Mouse (Mus musculus) hematopoietic stem cell, adult 5-6 weeks (primary cell): Measurements from ENCODE around the gene Upf3a. TPM values are rescaled to one million over a fixed set of nuclear protein-coding genes. Genes with fewer than 3 reads are reported as not detected.
"Not testable (repeated sequence)": the region's sequence is repeated elsewhere in the genome, so short reads cannot be mapped to it uniquely, and the experiment has no call there.

Experiments
- ATAC-seq, 2 experiments: fragments of 125-278 bp in 1 of 2; replicated peaks in 1 of 2; 2 replicates each; pipeline ENCODE4 v1.8.0; 2016 to 2017; ENCODE audit warnings: inconsistent platforms in 2 of 2, mild to moderate bottlenecking in 2 of 2, moderate number of reproducible peaks in 2 of 2, low read depth in 1 of 2, moderate TSS enrichment in 1 of 2; ENCODE audit not compliant: low FRiP score in 2 of 2, poor library complexity in 2 of 2, severe bottlenecking in 2 of 2, insufficient read depth in 1 of 2, low TSS enrichment in 1 of 2
- total RNA-seq: library from RNA; stranded (forward); fragments of 172-1452, 232-1000 nt; gene quantifications from 2 replicates; pipeline ENCODE4 v1.2.3, GENCODE M21; 2017

The Upf3a gene
- total RNA-seq, 1 experiment from 2014 or later = 40.5 TPM

DNA sequence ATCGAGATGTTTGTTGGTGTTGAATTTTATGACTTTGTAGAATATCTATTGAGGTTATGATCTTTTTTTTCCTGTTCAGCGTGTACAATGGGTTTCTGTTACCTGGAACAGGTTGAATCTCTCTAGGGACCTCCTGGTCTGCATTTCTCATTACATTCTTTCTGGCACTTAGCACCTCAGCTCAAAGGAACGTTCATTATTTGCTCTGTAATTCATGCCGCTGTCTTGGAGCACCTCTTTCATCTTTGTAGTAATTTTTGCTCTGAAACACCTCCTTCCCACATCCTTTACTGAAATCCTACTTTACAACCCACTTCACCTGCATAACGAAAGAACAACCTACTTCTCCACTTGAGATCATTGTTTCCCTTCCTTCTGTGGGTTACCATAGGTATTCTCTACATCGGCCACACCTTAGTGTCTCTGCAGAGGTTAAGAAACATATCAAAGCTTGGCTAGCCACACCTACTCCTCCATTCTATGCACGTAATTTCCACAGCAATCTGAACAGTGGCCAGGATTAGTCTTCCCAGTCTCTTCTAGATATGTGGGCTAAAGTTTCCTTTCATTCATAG, 43.3 kb downstream of the Upf3a start:
- ATAC-seq = no peak

DNA sequence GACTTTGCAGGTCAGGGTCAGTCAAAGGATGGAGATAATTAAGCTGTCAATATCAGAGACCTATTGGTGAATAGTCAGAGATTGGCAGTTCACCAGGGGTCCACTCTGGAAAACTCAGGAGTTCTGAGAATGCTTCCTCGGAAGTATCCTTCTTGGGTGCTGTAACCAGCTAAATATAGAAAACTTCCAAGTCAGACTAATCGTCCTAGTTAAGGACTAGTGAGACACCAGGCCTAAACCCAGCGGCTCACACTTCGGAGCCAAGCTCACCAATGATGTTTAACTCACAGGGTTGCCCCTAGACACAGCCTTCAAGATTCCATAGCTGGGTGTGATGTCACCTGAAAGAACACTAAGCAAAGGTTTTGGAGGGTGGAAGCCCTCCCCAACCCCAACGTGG, 52.9 kb downstream of the Upf3a start, which contains the start of gene AF366264:
Gene AF366264, minus strand, starts transcription at position 101 of the 400 bp plus-strand sequence.
- ATAC-seq = not testable (repeated sequence)

DNA sequence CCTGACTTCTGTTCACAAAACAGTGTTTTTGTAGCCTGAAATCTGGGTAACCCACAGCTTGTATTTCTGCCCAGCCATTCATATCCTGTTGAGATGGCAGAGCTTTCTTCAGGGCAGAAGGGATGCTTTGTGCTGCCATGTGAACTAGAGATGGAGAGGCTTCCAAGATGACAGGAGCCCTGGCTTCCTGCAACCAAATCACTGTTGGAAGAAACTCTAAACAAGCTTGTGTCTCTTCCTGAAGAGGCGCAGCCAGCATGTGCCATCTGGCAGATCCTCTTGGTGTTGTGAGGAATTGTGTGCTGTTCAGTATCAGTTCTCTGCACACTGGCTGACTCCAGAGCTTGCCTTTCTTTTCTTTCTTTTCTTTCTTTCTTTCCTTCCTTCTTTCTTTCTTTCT, 57.9 kb downstream of the Upf3a start:
- not testable (repeated sequence) for ATAC-seq

Other genes with a start within 250 kb of the Upf3a start
- gene 1700029H14Rik, start 223.2 kb upstream of the Upf3a start, total RNA-seq = 0.38 TPM in 1 of 2 replicates, not detected in the other
- 104 and 131 TPM in 2 replicates for gene Rasa3, start 108.0 kb upstream of the Upf3a start, total RNA-seq
- not detected in 2 replicates for gene Cfap97d2, start 79.7 kb upstream of the Upf3a start, total RNA-seq
- gene Cdc16, start 27.9 kb upstream of the Upf3a start, total RNA-seq = 52.3 and 64.4 TPM in 2 replicates
- not detected in 2 replicates for gene AF366264, start 52.8 kb downstream of the Upf3a start, total RNA-seq
- gene Champ1, start 84.0 kb downstream of the Upf3a start, total RNA-seq = 27.6 and 28.6 TPM in 2 replicates
- 2.1 and 2.5 TPM in 2 replicates for gene Coprs, start 104.7 kb downstream of the Upf3a start, total RNA-seq